Mouse (Mus musculus): ENCODE results near the gene Klf13.
A peak's percentile ranks its signal among the peaks of the same experiment; 100 is the strongest.

DNA sequence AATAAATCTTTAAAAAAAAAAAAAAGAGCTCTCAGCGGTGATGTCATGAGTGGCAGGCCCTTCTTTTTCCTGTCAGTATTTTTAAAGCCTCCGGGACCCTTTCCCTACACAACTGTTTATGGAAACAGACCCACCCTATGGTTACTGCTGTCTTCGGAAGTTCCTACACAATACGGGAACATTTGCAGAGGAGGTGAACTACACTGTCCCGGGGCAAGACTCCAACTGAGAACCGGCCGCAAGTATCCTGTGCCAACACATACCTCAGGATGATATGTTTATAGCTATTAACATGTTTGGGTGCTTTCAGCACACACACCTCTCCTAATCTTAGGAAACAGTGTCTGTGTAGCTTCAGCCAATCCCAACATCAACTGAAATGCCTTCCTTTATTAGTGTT is 53.7 kb downstream of the Klf13 start:
- TF ChIP-seq CTCF (IDR thresholded peaks at IDR 0.05), result no peak
- peak; percentile 20 for TF ChIP-seq EP300 (IDR thresholded peaks at IDR 0.05)
